Mouse (Mus musculus): ENCODE data around the gene Gm3435.
A peak's percentile ranks its signal among the peaks of the same experiment; 100 is the strongest.
"Not testable (repeated sequence)": the region's sequence is repeated elsewhere in the genome, so short reads cannot be mapped to it uniquely, and the experiment has no call there.

The Gm3435 gene

GRCm38 (mm10) chr17:15009706-15010413, at the start of gene Gm3435:
TSS of gene Gm3435 (plus strand) at chr17:15010176.
- not testable (repeated sequence) for DNase-seq (ENCODE audit: low read depth in 1 of 2, low spot score in 2 of 2)

DNA sequence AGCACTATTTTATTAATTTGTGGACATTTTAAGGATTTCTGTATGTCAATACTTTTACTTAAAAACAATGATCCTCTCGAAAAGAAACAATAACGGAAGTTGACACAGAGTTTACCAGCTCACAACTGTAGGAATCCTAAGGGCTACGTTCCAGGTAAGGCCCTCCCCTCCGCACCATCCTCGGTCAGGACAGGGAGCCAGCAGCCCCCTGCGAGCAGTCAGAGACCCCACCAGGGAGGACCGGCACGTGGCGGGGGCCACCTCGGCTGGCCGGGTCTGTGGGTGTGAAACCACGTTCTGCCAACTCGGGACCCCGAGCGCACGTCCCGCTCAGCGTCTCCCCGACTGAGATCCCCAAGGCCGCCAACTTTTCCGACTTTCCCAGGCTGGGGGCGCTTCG, 49.5 kb upstream of the Gm3435 start:
- DNase-seq (ENCODE audit: low read depth in 1 of 2, low spot score in 2 of 2) = no peak

DNA sequence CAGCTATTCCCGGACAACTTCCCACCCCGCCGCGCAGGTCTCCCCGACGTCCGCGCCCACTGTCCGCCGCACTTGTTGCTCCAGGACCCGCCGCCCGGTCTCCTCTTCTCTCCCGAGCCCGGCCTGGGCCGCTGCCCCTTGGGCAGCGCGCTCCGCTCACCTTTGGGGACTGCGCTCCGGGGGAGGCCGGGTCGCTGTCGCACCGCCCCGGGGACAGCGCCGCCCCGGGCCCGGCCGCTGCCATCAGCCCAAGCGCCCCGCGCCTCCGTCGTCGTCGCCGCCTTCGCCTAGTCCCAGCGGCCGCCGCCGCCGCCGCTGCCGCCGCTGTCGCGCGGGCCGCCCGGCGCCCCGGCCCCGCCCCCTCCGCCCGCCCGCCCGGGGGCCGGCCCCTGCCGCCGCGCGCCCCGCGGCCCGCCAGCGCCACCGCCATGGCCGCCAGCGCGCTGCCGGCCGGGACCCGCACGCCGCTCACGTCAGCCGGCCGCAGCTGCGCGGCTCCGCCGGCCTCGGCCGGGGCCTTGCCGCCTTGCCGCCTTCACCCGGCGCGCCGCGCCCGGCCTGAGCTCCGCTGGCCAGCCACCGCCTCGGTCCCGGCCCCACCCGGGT, 48.9 kb upstream of the Gm3435 start, which contains the start of gene Phf10:
Phf10 (minus strand) TSS at position 323 of the 606 bp plus-strand sequence.
- DNase-seq (ENCODE audit: low read depth in 1 of 2, low spot score in 2 of 2) = not testable (repeated sequence)

DNA sequence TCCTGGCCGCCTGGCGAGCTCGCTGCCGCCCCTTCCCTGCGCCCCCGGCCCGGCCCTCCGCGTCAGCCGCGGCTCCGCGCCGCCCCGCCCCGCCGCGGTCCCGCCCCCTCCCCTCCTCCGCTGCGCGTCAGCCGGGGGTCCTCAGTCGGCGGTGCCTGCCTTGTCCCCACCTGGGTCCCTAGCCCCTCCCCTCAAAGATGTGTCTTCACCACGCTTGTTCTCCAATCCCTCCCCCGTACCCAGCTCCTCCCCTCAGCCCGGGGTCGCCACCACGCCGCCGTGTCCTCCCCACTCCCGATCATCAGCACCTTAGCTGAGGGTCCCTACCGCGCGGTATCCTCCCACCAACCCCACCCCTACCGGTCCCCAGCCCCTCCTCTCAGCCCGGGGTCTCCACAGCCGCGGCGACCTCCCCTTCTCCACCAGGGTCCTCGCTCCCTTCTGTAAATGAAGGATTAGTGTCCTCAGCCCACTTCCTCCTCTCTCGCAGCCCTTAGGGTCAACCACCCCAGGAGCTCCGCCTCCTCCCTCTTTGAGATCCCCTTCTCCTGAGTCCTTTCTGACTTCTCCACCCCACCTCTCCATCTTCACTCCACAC, 48.3 kb upstream of the Gm3435 start:
- not testable (repeated sequence) for DNase-seq (ENCODE audit: low read depth in 1 of 2, low spot score in 2 of 2)

DNA sequence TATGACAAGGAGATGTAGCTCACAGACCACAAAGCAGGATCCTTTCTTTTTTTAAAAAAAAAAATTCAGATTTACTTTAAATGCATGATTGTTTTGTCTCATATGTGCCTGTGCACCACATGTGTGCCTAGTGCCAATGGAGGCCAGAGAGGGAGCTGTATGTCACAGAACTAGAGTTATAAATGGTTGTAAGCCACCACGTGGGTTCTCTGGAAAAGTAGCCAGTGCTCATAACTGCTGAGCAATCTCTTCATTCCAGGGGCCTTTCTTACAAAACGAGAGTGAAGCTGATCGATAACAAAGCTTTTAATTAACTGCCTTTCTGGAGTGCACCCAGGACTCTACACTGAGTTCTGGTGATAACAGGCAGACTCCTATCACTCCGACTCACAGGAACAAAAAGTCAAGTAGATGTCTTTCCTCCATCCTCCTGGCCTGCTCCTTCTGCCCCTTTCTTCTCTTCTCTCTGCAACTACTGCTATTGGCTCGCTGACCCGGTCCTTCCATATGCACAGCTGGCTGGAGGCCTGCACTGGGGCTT, 41.5 kb upstream of the Gm3435 start:
- DNase-seq (ENCODE audit: low read depth in 1 of 2, low spot score in 2 of 2) = not testable (repeated sequence)

DNA sequence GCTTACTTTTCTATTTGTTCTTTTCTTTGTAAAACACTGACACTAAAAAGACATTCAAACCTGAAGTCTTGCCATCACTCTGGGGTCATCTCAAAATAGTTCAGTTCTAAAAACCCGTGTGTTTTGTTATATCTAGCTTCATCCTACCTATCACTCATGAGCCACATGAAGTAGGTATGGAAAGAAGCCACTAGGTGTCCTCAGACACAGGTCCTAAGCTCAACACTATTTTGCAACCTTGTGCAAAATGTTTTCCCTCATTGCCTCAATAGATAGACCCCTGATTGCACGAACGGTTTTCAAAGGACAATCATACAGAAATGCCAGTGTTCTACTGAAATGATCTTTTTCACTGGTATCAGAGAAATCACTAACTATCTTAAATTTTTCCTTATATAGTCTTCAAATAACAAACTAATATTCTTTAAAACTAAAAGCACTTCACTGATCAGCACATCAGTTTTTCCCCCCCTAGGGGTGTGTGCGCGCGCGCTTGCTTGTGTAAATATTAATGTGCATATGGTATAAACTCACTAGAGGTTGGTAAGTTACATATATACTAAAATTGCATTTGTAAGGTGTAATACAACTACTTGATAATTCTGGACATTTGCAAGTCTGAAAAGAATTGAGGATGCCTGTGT, 32.1 kb upstream of the Gm3435 start:
- not testable (repeated sequence) for DNase-seq (ENCODE audit: low read depth in 1 of 2, low spot score in 2 of 2)

DNA sequence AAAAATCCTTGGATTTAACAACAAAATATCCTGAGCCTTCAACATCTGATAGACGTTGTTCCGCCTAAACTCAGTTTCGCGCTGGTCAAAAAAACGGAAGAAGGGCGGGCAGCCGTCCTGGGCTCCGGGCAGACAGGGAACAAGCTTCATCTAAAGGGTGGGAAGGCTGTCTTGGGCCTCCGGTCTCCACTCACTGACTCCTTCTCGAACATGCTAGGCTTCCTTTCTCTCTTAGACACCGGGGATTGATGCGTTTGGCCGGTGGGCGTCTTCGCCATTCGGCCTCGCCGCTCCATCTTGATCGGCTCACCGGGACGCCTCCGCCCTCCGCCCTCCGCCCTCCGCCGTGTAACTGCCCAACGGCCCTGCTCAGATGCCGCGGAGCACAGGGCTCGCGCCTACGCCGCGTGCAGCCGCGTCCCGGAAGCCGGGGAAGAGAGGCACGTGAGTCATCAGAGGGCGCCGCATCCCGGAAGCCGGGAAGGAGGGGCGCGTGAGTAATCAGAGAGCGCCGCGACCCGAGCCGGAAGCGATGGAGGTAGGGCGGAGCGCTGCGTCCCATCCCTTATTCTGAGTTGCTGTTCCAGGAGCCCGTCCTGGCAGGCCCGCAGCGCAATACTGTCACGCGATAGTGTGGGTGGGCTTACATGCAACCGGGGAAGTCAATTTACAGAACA, 31.5 kb upstream of the Gm3435 start, which contains the start of the genes 9030025P20Rik and Gm3417:
9030025P20Rik (plus strand) TSS at position 107 of the 677 bp plus-strand sequence.
Gm3417 (minus strand) TSS at position 429 of the 677 bp plus-strand sequence.
- DNase-seq (ENCODE audit: low read depth in 1 of 2, low spot score in 2 of 2) = not testable (repeated sequence)

GRCm38 (mm10) chr17:14990116-14990702, 19.8 kb upstream of the Gm3435 start:
- peak in 1 of 2 experiments; percentile 1 for DNase-seq (ENCODE audit: low read depth in 1 of 2, low spot score in 2 of 2)

DNA sequence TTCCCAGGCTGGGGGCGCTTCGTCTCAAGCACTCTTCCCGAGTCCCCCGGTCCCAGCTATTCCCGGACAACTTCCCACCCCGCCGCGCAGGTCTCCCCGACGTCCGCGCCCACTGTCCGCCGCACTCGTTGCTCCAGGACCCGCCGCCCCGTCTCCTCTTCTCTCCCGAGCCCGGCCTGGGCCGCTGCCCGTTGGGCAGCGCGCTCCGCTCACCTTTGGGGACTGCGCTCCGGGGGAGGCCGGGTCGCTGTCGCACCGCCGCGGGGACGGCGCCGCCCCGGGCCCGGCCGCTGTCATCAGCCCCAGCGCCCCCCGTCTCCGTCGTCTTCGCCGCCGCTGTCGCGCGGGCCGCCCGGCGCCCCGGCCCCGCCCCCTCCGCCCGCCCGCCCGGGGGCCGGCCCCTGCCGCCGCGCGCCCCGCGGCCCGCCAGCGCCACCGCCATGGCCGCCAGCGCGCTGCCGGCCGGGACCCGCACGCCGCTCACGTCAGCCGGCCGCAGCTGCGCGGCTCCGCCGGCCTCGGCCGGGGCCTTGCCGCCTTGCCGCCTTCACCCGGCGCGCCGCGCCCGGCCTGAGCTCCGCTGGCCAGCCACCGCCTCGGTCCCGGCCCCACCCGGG, 17.3 kb upstream of the Gm3435 start:
- DNase-seq (ENCODE audit: low read depth in 1 of 2, low spot score in 2 of 2) = not testable (repeated sequence)

- DNase-seq (ENCODE audit: low read depth in 1 of 2, low spot score in 2 of 2) = not testable (repeated sequence)
Measured at GRCm38 (mm10) chr17:14993139-14993832, 16.7 kb upstream of the Gm3435 start.

DNA sequence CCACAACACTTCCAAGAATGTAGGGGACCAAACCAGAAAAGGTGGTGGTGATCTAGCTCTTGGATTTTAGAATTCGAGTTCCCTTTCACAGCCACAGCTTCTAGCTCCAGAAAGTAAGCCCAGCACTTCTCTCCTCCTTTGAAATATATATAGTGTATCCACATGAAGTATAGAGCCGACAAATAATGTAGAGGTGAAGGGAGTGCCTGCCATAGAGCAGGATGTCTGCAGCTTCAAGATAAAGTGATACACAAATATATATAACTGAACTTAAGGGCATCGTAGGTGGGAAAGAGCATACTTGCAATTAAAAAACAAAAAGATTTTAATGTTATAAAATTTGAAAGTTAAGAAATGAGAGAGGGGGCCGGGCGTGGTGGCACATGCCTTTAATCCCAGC, 15.8 kb upstream of the Gm3435 start:
- not testable (repeated sequence) for DNase-seq (ENCODE audit: low read depth in 1 of 2, low spot score in 2 of 2)

GRCm38 (mm10) chr17:15000047-15000446, 9.9 kb upstream of the Gm3435 start:
- not testable (repeated sequence) for DNase-seq (ENCODE audit: low read depth in 1 of 2, low spot score in 2 of 2)

DNA sequence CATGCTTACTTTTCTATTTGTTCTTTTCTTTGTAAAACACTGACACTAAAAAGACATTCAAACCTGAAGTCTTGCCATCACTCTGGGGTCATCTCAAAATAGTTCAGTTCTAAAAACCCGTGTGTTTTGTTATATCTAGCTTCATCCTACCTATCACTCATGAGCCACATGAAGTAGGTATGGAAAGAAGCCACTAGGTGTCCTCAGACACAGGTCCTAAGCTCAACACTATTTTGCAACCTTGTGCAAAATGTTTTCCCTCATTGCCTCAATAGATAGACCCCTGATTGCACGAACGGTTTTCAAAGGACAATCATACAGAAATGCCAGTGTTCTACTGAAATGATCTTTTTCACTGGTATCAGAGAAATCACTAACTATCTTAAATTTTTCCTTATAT, 888 bp upstream of the Gm3435 start:
- not testable (repeated sequence) for DNase-seq (ENCODE audit: low read depth in 1 of 2, low spot score in 2 of 2)

DNA sequence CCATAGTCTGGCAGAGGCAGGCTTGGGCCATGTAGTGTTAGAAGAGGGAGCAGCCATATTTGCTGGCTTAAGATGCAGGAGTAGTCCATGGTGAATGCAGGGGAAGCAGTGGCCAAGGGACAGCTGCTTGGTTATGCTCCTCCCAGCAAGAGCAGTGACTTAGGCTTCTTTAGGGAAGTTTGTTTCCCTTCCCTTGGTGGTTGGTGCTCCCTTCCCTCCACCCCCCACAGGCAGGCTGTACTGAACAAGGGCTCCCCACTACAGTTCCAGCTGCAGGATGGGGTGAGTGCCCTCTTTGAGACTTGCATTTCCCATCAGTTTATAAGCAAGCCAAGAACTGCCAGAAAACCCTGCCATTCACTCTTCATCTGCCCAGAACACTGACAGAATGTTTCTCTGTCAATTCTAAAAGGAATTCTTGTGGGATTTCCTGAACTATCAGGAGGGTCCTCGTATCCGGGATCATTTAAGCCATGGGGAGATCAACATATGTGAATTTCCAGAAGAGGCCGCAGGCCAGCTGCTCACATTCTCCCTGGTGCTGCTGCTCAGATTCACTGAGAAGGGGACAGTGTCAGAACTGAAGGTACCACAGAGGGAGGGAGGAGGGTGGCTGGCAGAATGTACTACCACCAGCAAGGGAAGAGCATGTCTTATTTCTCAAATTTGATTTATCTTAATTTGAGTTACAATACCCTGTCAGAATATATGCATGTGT, 11.7 kb downstream of the Gm3435 start:
- peak; percentile 16 to 42 for DNase-seq (ENCODE audit: low read depth in 1 of 2, low spot score in 2 of 2)

- not testable (repeated sequence) for DNase-seq (ENCODE audit: low read depth in 1 of 2, low spot score in 2 of 2)
Measured at GRCm38 (mm10) chr17:15023878-15024492, 14.0 kb downstream of the Gm3435 start.

- DNase-seq (ENCODE audit: low read depth in 1 of 2, low spot score in 2 of 2) = not testable (repeated sequence)
Measured at GRCm38 (mm10) chr17:15024502-15025193, 14.7 kb downstream of the Gm3435 start.

DNA sequence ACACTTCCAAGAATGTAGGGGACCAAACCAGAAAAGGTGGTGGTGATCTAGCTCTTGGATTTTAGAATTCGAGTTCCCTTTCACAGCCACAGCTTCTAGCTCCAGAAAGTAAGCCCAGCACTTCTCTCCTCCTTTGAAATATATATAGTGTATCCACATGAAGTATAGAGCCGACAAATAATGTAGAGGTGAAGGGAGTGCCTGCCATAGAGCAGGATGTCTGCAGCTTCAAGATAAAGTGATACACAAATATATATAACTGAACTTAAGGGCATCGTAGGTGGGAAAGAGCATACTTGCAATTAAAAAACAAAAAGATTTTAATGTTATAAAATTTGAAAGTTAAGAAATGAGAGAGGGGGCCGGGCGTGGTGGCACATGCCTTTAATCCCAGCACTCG, 15.5 kb downstream of the Gm3435 start:
- not testable (repeated sequence) for DNase-seq (ENCODE audit: low read depth in 1 of 2, low spot score in 2 of 2)

Measured in monocyte, adult 2 months (primary cell).